Mouse (Mus musculus) heart, postnatal 25 days (tissue): Measurements from ENCODE around the gene C2. TPM values are rescaled to one million over a fixed set of nuclear protein-coding genes. Genes with fewer than 3 reads are reported as not detected.

ENCODE experiments used
- DNase-seq: peaks from one replicate; pipeline ENCODE4 v3.0.0; 2022; ENCODE audit warnings: low spot score
- intact Hi-C: fragments of 180-260 bp; cut with DNase I; formaldehyde crosslinking; loops from one replicate; pipeline ENCODE4 v1.15.1; 2025
- total RNA-seq, 2 experiments: library from RNA; stranded (reverse); gene quantifications; 2 replicates each; pipeline ENCODE4 v1.2.3; 2021

The C2 gene
- total RNA-seq, 2 experiments from 2014 or later, result 2.8 to 4.1 TPM

- no peak for DNase-seq
- intact Hi-C loops, result no loop called here
Measured at GRCm38 (mm10) chr17:34884704-34885103, 13.4 kb downstream of the C2 start.

GRCm38 (mm10) chr17:34883332-34883731 lies 14.7 kb downstream of the C2 start:
- intact Hi-C loops, result no loop called here

GRCm38 (mm10) chr17:34881683-34882310 lies 16.3 kb downstream of the C2 start, which contains the start of gene Gm20547:
Gene Gm20547 (minus strand): TSS chr17:34882042.
- intact Hi-C loops, result no loop called here
- DNase-seq, result no peak

More at GRCm38 (mm10) chr17:34883332-34883731, 14.7 kb downstream of the C2 start:
- no peak for DNase-seq

- no peak for DNase-seq
- intact Hi-C loops, result no loop called here
Measured at GRCm38 (mm10) chr17:34881166-34881565, 16.9 kb downstream of the C2 start.

GRCm38 (mm10) chr17:34879336-34879879 lies 18.7 kb downstream of the C2 start, which contains the start of gene Zbtb12:
Gene Zbtb12 (plus strand): TSS chr17:34879483.
- no peak for DNase-seq
- intact Hi-C loops, result no loop called here

- intact Hi-C loops, result no loop called here
- no peak for DNase-seq
Measured at GRCm38 (mm10) chr17:34874321-34874720, 23.7 kb downstream of the C2 start.

GRCm38 (mm10) chr17:34865981-34866380 lies 32.1 kb downstream of the C2 start:
- intact Hi-C loops, result no loop called here
- DNase-seq, result no peak

GRCm38 (mm10) chr17:34862416-34863081 lies 35.5 kb downstream of the C2 start, which contains the start of gene Cfb:
Gene Cfb (minus strand): TSS chr17:34862518.
- no peak for DNase-seq
- intact Hi-C loops, result no loop called here

GRCm38 (mm10) chr17:34861704-34862415 lies 36.2 kb downstream of the C2 start:
- no peak for DNase-seq
- intact Hi-C loops, result no loop called here

GRCm38 (mm10) chr17:34860514-34860913 lies 37.6 kb downstream of the C2 start:
- no peak for DNase-seq
- intact Hi-C loops, result no loop called here

- intact Hi-C loops, result no loop called here
- DNase-seq, result no peak
Measured at GRCm38 (mm10) chr17:34858670-34859069, 39.4 kb downstream of the C2 start.

- intact Hi-C loops, result loop anchor here (1.0 to 2.0 kb wide), 4 partner anchors 37 to 127 kb away; no protein-coding TSS in a partner anchor
- no peak for DNase-seq
Measured at GRCm38 (mm10) chr17:34855825-34856224, 42.2 kb downstream of the C2 start.

- intact Hi-C loops, result loop anchor here (1.0 to 2.0 kb wide), 2 partner anchors 38 to 58 kb away; no protein-coding TSS in a partner anchor
- no peak for DNase-seq
Measured at GRCm38 (mm10) chr17:34854761-34855160, 43.3 kb downstream of the C2 start.

- intact Hi-C loops, result no loop called here
- no peak for DNase-seq
Measured at GRCm38 (mm10) chr17:34853511-34853910, 44.6 kb downstream of the C2 start.

- DNase-seq, result no peak
- intact Hi-C loops, result no loop called here
Measured at GRCm38 (mm10) chr17:34850517-34851125, 47.4 kb downstream of the C2 start.

- intact Hi-C loops, result no loop called here
Measured at GRCm38 (mm10) chr17:34849722-34850516, 48.1 kb downstream of the C2 start, which contains the start of the genes Skiv2l and Nelfe. Gene Skiv2l (minus strand): TSS chr17:34850210. Gene Nelfe (plus strand): TSS chr17:34850391.

GRCm38 (mm10) chr17:34847615-34848014 lies 50.5 kb downstream of the C2 start:
- intact Hi-C loops, result no loop called here
- DNase-seq, result no peak

More at GRCm38 (mm10) chr17:34849722-34850516, 48.1 kb downstream of the C2 start, which contains the start of the genes Skiv2l and Nelfe:
- peak; percentile 95 for DNase-seq

GRCm38 (mm10) chr17:34847192-34847591 lies 50.9 kb downstream of the C2 start:
- DNase-seq, result no peak
- intact Hi-C loops, result no loop called here

- DNase-seq, result no peak
- intact Hi-C loops, result no loop called here
Measured at GRCm38 (mm10) chr17:34844884-34845283, 53.2 kb downstream of the C2 start.
